Mouse (Mus musculus) frontal cortex, postnatal 14 days (tissue): ENCODE results near the gene Etfbkmt.
A peak's percentile ranks its signal among the peaks of the same experiment; 100 is the strongest.
"Not testable (repeated sequence)": the region's sequence is repeated elsewhere in the genome, so short reads cannot be mapped to it uniquely, and the experiment has no call there.

Source experiments
- DNase-seq, 2 experiments: peaks; one replicate each; pipeline ENCODE4 v3.0.0; 2022; ENCODE audit warnings: low spot score in 2 of 2

Gene Etfbkmt

GRCm38 (mm10) chr6:149134391-149135150 lies 5.1 kb upstream of the Etfbkmt start:
- no peak for DNase-seq

- DNase-seq, result no peak
These were observed 4.0 kb upstream of the Etfbkmt start for GRCm38 (mm10) chr6:149135631-149136030.

GRCm38 (mm10) chr6:149137936-149138335 lies 1.7 kb upstream of the Etfbkmt start:
- no peak for DNase-seq

GRCm38 (mm10) chr6:149139011-149139410 lies 638 bp upstream of the Etfbkmt start:
- no peak for DNase-seq

GRCm38 (mm10) chr6:149141393-149142173 lies 1.9 kb downstream of the Etfbkmt start:
- peak; percentile 53 to 61 for DNase-seq

- DNase-seq, result no peak
These were observed 5.5 kb downstream of the Etfbkmt start for GRCm38 (mm10) chr6:149145143-149145542.

- no peak for DNase-seq
These were observed 9.0 kb downstream of the Etfbkmt start for GRCm38 (mm10) chr6:149148436-149149229.

- DNase-seq, result no peak
These were observed 12.5 kb downstream of the Etfbkmt start for GRCm38 (mm10) chr6:149152119-149152518.

- DNase-seq, result no peak
These were observed 13.9 kb downstream of the Etfbkmt start for GRCm38 (mm10) chr6:149153473-149154115.

- no peak for DNase-seq
These were observed 14.7 kb downstream of the Etfbkmt start for GRCm38 (mm10) chr6:149154116-149155030.

GRCm38 (mm10) chr6:149155031-149155841 lies 15.6 kb downstream of the Etfbkmt start:
- no peak for DNase-seq

GRCm38 (mm10) chr6:149167038-149167437 lies 27.4 kb downstream of the Etfbkmt start:
- DNase-seq, result not testable (repeated sequence)

- DNase-seq, result no peak
These were observed 28.0 kb downstream of the Etfbkmt start for GRCm38 (mm10) chr6:149167672-149168071.

GRCm38 (mm10) chr6:149168436-149168835 lies 28.8 kb downstream of the Etfbkmt start:
- no peak for DNase-seq

- DNase-seq, result not testable (repeated sequence)
These were observed 30.3 kb downstream of the Etfbkmt start for GRCm38 (mm10) chr6:149169965-149170364.

- DNase-seq, result no peak
These were observed 34.4 kb downstream of the Etfbkmt start for GRCm38 (mm10) chr6:149173831-149174625.

GRCm38 (mm10) chr6:149174932-149175570 lies 35.4 kb downstream of the Etfbkmt start:
- DNase-seq, result no peak

GRCm38 (mm10) chr6:149179064-149179463 lies 39.4 kb downstream of the Etfbkmt start:
- no peak for DNase-seq
